Mouse (Mus musculus): Measurements from ENCODE around the gene Ubr4.

DNA sequence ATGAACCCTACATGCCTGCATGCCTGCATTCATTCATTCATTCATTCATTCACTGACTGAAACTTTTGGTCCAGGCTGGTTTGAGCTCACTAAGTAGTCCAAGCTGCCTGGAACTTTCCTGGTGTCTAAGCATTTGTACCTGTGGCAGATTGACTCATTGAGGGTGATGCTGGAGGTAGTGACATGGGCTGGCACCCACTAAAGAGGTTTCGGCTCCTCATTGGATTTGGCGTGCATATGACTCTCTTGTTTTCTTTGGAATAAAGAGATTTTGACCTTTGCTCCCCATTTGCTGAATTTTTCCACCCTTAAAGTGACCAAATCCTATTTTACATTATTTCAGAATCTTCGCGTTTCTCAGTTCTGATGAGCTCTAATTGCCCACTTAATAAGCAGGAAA, 37.1 kb downstream of the Ubr4 start:
- TF ChIP-seq CTCF (IDR thresholded peaks at IDR 0.05; ENCODE audit: insufficient read depth, low read length) = no peak
- TF ChIP-seq POLR2A (IDR thresholded peaks at IDR 0.05; ENCODE audit: borderline replicate concordance, extremely low read depth, low read depth, low read length) = no peak
